ENCODE assay signal across 8 mouse cellular contexts in the genomic region with DNA sequence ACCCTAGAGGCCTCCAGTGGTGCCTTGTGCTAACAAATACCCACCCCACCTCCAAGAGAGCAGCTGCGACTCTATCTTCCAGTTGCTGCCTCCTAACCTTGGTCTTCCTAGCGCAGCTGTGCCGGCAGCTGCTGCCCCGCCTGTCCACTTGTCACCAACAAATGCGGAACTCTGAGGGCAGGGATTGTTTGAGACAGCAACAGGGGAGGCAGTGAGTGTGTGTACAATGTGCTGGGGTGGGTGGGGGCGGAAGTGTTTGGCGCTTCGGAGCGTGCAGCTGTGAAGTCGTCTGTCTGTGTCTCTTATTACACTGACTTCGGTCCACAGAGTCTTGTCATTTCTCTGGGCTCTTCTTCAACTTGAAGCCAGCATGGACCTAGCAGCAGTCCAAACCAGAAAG. TPM values are rescaled to one million over a fixed set of nuclear protein-coding genes. Genes with fewer than 3 reads are reported as not detected.
DNase-seq lines count a peak whose midpoint lies in the region; ATAC-seq and TF ChIP-seq lines count a peak whose summit lies in the region.

No protein-coding gene starts in this region.

- no peak; the same call in 1 of the 2 replicates for TF ChIP-seq RAD21 in CH12.LX (IDR thresholded peaks at IDR 0.05; ENCODE audit: low read depth, low read length)

- in situ Hi-C loops in CH12.LX (cut with MboI; ENCODE audit: low pct_ligation_motif_present, low pct_unique_long_range_greater_than_20kb, low sequenced_read_pairs) = no loop called here

- peak; percentile 55; the same call in 1 of the 2 replicates for TF ChIP-seq EP300 in CH12.LX (IDR thresholded peaks at IDR 0.05; ENCODE audit: low read length)

- no peaks in the 10 kb centered on the region for H3K36me3 ChIP-seq in forebrain, embryonic 10.5 days (replicated peaks)
- no peaks in the 10 kb centered on the region for H3K36me3 ChIP-seq in forebrain, embryonic 11.5 days (ENCODE audit: control insufficient read depth, insufficient read depth, low read length)
- no peaks in the 10 kb centered on the region for H3K36me3 ChIP-seq in CH12.LX (replicated peaks in 1 of 2; ENCODE audit: control insufficient read depth in 1 of 2, insufficient read depth in 1 of 2, low read length in 1 of 2)
- no peaks in the 10 kb centered on the region for H3K36me3 ChIP-seq in liver, adult 2 months (ENCODE audit: control insufficient read depth, insufficient read depth, low read length)
- H3K36me3 ChIP-seq in neural tube, embryonic 11.5 days (ENCODE audit: control insufficient read depth, insufficient read depth, low read length) = no peaks in the 10 kb centered on the region

- no peak for DNase-seq in forebrain, embryonic 10.5 days (ENCODE audit: extremely low spot score, low spot score)
- DNase-seq in forebrain, embryonic 11.5 days (ENCODE audit: low spot score) = no peak
- DNase-seq in CH12.LX (ENCODE audit: extremely low read depth) = peak; percentile 82
- peak; percentile 67 for DNase-seq in gastrocnemius, postnatal 14 days
- DNase-seq in liver, adult 2 months (ENCODE audit: extremely low read depth, low read depth, low spot score) = peak; percentile 30
- peak; percentile 45 for DNase-seq in neural tube, embryonic 11.5 days (ENCODE audit: low spot score)
- DNase-seq in layer of hippocampus, postnatal 14 days (ENCODE audit: low spot score in 2 of 2) = no peak
- no peak for DNase-seq in right cerebral cortex, postnatal 14 days

- intact Hi-C loops in gastrocnemius, postnatal 14 days (cut with DNase I; ENCODE audit: low total_unique reads) = no loop called here

- no peak overlapping the region for H3K9ac ChIP-seq in forebrain, embryonic 11.5 days (ENCODE audit: low read length)
- no peak overlapping the region for H3K9ac ChIP-seq in CH12.LX (ENCODE audit: insufficient read depth, low read depth)
- H3K9ac ChIP-seq in liver, adult 2 months (ENCODE audit: low read depth, low read length) = peak overlapping the region; percentile 48
- no peak overlapping the region for H3K9ac ChIP-seq in neural tube, embryonic 11.5 days (ENCODE audit: low read length)

- no peak for TF ChIP-seq CTCF in CH12.LX (conservative IDR thresholded peaks at IDR 0.05 in 1 of 2, IDR thresholded peaks at IDR 0.05 in 1 of 2; ENCODE audit: low read depth in 2 of 2, low read length in 2 of 2)
- no peak for TF ChIP-seq CTCF in liver, adult 2 months (IDR thresholded peaks at IDR 0.05; ENCODE audit: low read depth, low read length)

- WGBS in forebrain, embryonic 10.5 days = 70% methylated on average over 11 of the region's 11 CpGs
- WGBS in forebrain, embryonic 11.5 days = 69% methylated on average over 11 of the region's 11 CpGs
- 25% methylated on average over 11 of the region's 11 CpGs for WGBS in liver, adult 2 months
- WGBS in neural tube, embryonic 11.5 days = 46% methylated on average over 11 of the region's 11 CpGs

- no peak overlapping the region for H3K4me2 ChIP-seq in forebrain, embryonic 11.5 days (ENCODE audit: low read depth, low read length, severe bottlenecking)
- peak overlapping the region; percentile 79 for H3K4me2 ChIP-seq in CH12.LX (ENCODE audit: insufficient read depth, low read depth, poor library complexity, severe bottlenecking)
- H3K4me2 ChIP-seq in neural tube, embryonic 11.5 days (ENCODE audit: low read depth) = no peak overlapping the region

- 0 out of 2 replicates have a peak overlapping the region, but pooled peaks have one; percentile 48 for H3K27ac ChIP-seq in forebrain, embryonic 10.5 days
- no peak overlapping the region for H3K27ac ChIP-seq in forebrain, embryonic 11.5 days (ENCODE audit: low read depth, low read length)
- no peak overlapping the region for H3K27ac ChIP-seq in CH12.LX (ENCODE audit: insufficient read depth, low read depth)
- H3K27ac ChIP-seq in liver, adult 2 months (replicated peaks; ENCODE audit: insufficient read depth, low read depth, low read length) = peak overlapping the region; percentile 12
- H3K27ac ChIP-seq in neural tube, embryonic 11.5 days (ENCODE audit: low read depth, low read length) = no peak overlapping the region

- H3K27me3 ChIP-seq in forebrain, embryonic 10.5 days (ENCODE audit: poor library complexity, severe bottlenecking) = no peaks in the 10 kb centered on the region
- H3K27me3 ChIP-seq in forebrain, embryonic 11.5 days (ENCODE audit: control insufficient read depth, insufficient read depth, low read length) = no peaks in the 10 kb centered on the region
- H3K27me3 ChIP-seq in CH12.LX (replicated peaks) = peaks cover 47% of the 10 kb centered on the region
- H3K27me3 ChIP-seq in liver, adult 2 months (ENCODE audit: control insufficient read depth, insufficient read depth, low read length) = no peaks in the 10 kb centered on the region
- no peaks in the 10 kb centered on the region for H3K27me3 ChIP-seq in neural tube, embryonic 11.5 days (ENCODE audit: control insufficient read depth, insufficient read depth, low read length)

- no peaks in the 10 kb centered on the region for H3K9me3 ChIP-seq in forebrain, embryonic 10.5 days
- no peaks in the 10 kb centered on the region for H3K9me3 ChIP-seq in forebrain, embryonic 11.5 days (ENCODE audit: control insufficient read depth, low read length)
- peaks cover 9% of the 10 kb centered on the region for H3K9me3 ChIP-seq in CH12.LX (replicated peaks; ENCODE audit: low read length)
- H3K9me3 ChIP-seq in neural tube, embryonic 11.5 days (ENCODE audit: control insufficient read depth, low read length) = no peaks in the 10 kb centered on the region

- TF ChIP-seq POLR2A in CH12.LX (IDR thresholded peaks at IDR 0.05; ENCODE audit: low read depth, low read length) = no peak
- TF ChIP-seq POLR2A in liver, adult 2 months (IDR thresholded peaks at IDR 0.05; ENCODE audit: extremely low read depth, insufficient read depth, low read length) = no peak

- peaks cover 14% of the 10 kb centered on the region for H3K4me1 ChIP-seq in forebrain, embryonic 10.5 days
- H3K4me1 ChIP-seq in forebrain, embryonic 11.5 days (replicated peaks; ENCODE audit: control insufficient read depth, insufficient read depth, low read length) = no peaks in the 10 kb centered on the region
- peaks cover 9 to 46% of the 10 kb centered on the region in 2 experiments for H3K4me1 ChIP-seq in CH12.LX (ENCODE audit: control insufficient read depth in 1 of 2, insufficient read depth in 2 of 2)
- H3K4me1 ChIP-seq in liver, adult 2 months (ENCODE audit: control insufficient read depth, insufficient read depth, low read length) = peaks cover 28% of the 10 kb centered on the region
- H3K4me1 ChIP-seq in neural tube, embryonic 11.5 days (ENCODE audit: control insufficient read depth, insufficient read depth, low read length) = no peaks in the 10 kb centered on the region

- dilution Hi-C loops in CH12.LX (cut with MboI; ENCODE audit: extremely low pct_ligation_motif_present, extremely low pct_unique_long_range_greater_than_20kb, low sequenced_read_pairs) = no loop called here

- no peak for ATAC-seq in forebrain, embryonic 11.5 days (replicated peaks; ENCODE audit: low FRiP score)
- ATAC-seq in neural tube, embryonic 11.5 days (ENCODE audit: insufficient read depth, low FRiP score, low TSS enrichment) = no peak

- no peaks in the 10 kb centered on the region for H3K79me2 ChIP-seq in CH12.LX (replicated peaks; ENCODE audit: control insufficient read depth, extremely low read depth, insufficient read depth, poor library complexity, severe bottlenecking)
- H3K79me2 ChIP-seq in liver, adult 2 months (ENCODE audit: control insufficient read depth, insufficient read depth, low read length) = no peaks in the 10 kb centered on the region

- no peak overlapping the region for H3K4me3 ChIP-seq in forebrain, embryonic 10.5 days
- H3K4me3 ChIP-seq in forebrain, embryonic 11.5 days (ENCODE audit: low read depth, low read length) = no peak overlapping the region
- no peak overlapping the region for H3K4me3 ChIP-seq in CH12.LX (replicated peaks in 1 of 3; ENCODE audit: low read depth in 2 of 3, low read length in 2 of 3, poor library complexity in 1 of 3)
- peak overlapping the region; percentile 33; the same call in 1 of the 2 replicates for H3K4me3 ChIP-seq in liver, adult 2 months (ENCODE audit: insufficient read depth, low read depth, low read length)
- no peak overlapping the region for H3K4me3 ChIP-seq in neural tube, embryonic 11.5 days (ENCODE audit: low read depth, low read length)

TF ChIP-seq in CH12.LX, 34 proteins besides CTCF, POLR2A, EP300 and RAD21 (continues in another document):
- TF ChIP-seq NRF1 (IDR thresholded peaks at IDR 0.05; ENCODE audit: low read depth, low read length) (0 out of 2 replicates have a peak, but pooled peaks have one; percentile 30), MXI1 (IDR thresholded peaks at IDR 0.05; ENCODE audit: low read depth, low read length) (peak; percentile 42; the same call in 1 of the 2 replicates), MEF2A (IDR thresholded peaks at IDR 0.05; ENCODE audit: borderline replicate concordance, low read depth, low read length) (peak; percentile 45; the same call in 1 of the 2 replicates), MAX (IDR thresholded peaks at IDR 0.05; ENCODE audit: low read length) (0 out of 2 replicates have a peak, but pooled peaks have one; percentile 24), IRF4 (IDR thresholded peaks at IDR 0.05; ENCODE audit: low read depth, low read length) (peak; percentile 35; the same call in 1 of the 2 replicates), HCFC1 (IDR thresholded peaks at IDR 0.05; ENCODE audit: low read depth, low read length) (peak; percentile 51), ETS1 (conservative IDR thresholded peaks at IDR 0.05; ENCODE audit: low read depth, low read length) (peak; percentile 48), KAT2A (IDR thresholded peaks at IDR 0.05; ENCODE audit: insufficient replicate concordance, low read length) (no peak), SIN3A (IDR thresholded peaks at IDR 0.05; ENCODE audit: low read length) (peak; percentile 49; the same call in 1 of the 2 replicates), ZKSCAN1 (IDR thresholded peaks at IDR 0.05; ENCODE audit: borderline replicate concordance, low read depth, low read length) (no peak), SMC3 (IDR thresholded peaks at IDR 0.05; ENCODE audit: low read depth, low read length) (peak; percentile 14; the same call in 1 of the 2 replicates), PAX5 (IDR thresholded peaks at IDR 0.05; ENCODE audit: low read length) (no peak), TBP (conservative IDR thresholded peaks at IDR 0.05; ENCODE audit: low read depth, low read length) (no peak)

RNA-seq across cellular contexts. Expression of a gene that starts 49.7 kb away (rescaled TPM):
- polyA plus RNA-seq in forebrain, embryonic 10.5 days (2016; fragmentation: Nextera tagmentation; extraction: Ambion mirVana) = 6.7 and 7.4 TPM in 2 replicates
- polyA plus RNA-seq in forebrain, embryonic 11.5 days (2014; fragmentation: Nextera tagmentation; extraction: Ambion mirVana) = 9.3 and 10.8 TPM in 2 replicates
- total RNA-seq in CH12.LX (2012; rRNA removed) = 6.2 and 6.9 TPM in 2 replicates
- 9.9 and 10.1 TPM in 2 replicates for total RNA-seq in CH12.LX (2014; rRNA removed)
- 9.9 and 10.2 TPM in 2 replicates for polyA plus RNA-seq in CH12.LX (2012; ENCODE audit: insufficient read length, low read depth)
- total RNA-seq in gastrocnemius, postnatal 14 days (2021) = 10 to 100 TPM; 20.4 to 21.9 TPM
- 38.7 and 39.3 TPM in 2 replicates for total RNA-seq in liver, adult 2 months (2014; rRNA removed)
- polyA plus RNA-seq in liver, adult 2 months (2012; rRNA removed) = 16.5 and 19.2 TPM in 2 replicates
- polyA plus RNA-seq in neural tube, embryonic 11.5 days (2014; fragmentation: Nextera tagmentation; extraction: Ambion mirVana) = 10.8 and 14.1 TPM in 2 replicates
- total RNA-seq in layer of hippocampus, postnatal 14 days (2021) = 10 to 100 TPM; 69.9 to 70.3 TPM

Comparison
In these comparisons a context has a peak if more than half of its experiments do, and no peak if none do; other contexts are left out.
1. H3K27ac ChIP-seq: peak in forebrain, embryonic 10.5 days (single experiment) and liver, adult 2 months (single experiment); none in forebrain, embryonic 11.5 days (single experiment), CH12.LX (single experiment) and neural tube, embryonic 11.5 days (single experiment).
2. DNase-seq: peak in CH12.LX (single experiment), gastrocnemius, postnatal 14 days (single experiment), liver, adult 2 months (single experiment) and neural tube, embryonic 11.5 days (single experiment); none in forebrain, embryonic 10.5 days (single experiment), forebrain, embryonic 11.5 days (single experiment), layer of hippocampus, postnatal 14 days (0 of 2) and right cerebral cortex, postnatal 14 days (single experiment).